Mouse (Mus musculus): ENCODE measurements around the gene Nova2. TPM values are rescaled to one million over a fixed set of nuclear protein-coding genes. Genes with fewer than 3 reads are reported as not detected.

The Nova2 gene
- polyA plus RNA-seq, 1 experiment from 2014 or later, result 14.9 TPM

- Histone ChIP-seq H3K9ac (peak within 1 kb of the TSS; percentile 81), H3K4me1 (replicated peaks) (peaks cover 42% of the 10 kb centered on the region), H3K36me3 (peaks cover 5% of the 10 kb centered on the region; the same call in 1 of the 2 replicates), H3K4me3 (peak within 1 kb of the TSS; percentile 56), H3K27me3 (peaks cover 18% of the 10 kb centered on the region), H3K27ac (peak within 1 kb of the TSS; percentile 94), H3K9me3 (no peaks in the 10 kb centered on the region), H3K4me2 (peak within 1 kb of the TSS; percentile 83)
- under 1% methylated on average over 37 of the region's 37 CpGs for WGBS
- peak; percentile 93 for ATAC-seq (ENCODE audit: low FRiP score)
Measured at GRCm38 (mm10) chr7:18990601-18991295, 65.1 kb downstream of the Nova2 start, which contains the start of gene Mypop. Gene Mypop (plus strand): TSS chr7:18991245.

GRCm38 (mm10) chr7:18991660-18992293 lies 66.1 kb downstream of the Nova2 start:
- H3K27ac ChIP-seq, result peak overlapping the region; percentile 94
- no peaks in the 10 kb centered on the region for H3K9me3 ChIP-seq
- ATAC-seq (ENCODE audit: low FRiP score), result peak; percentile 29
- H3K4me2 ChIP-seq, result peak overlapping the region; percentile 83
- H3K9ac ChIP-seq, result peak overlapping the region; percentile 81
- peaks cover 18% of the 10 kb centered on the region for H3K27me3 ChIP-seq
- H3K36me3 ChIP-seq, result peaks cover 15% of the 10 kb centered on the region
- H3K4me1 ChIP-seq (replicated peaks), result peaks cover 42% of the 10 kb centered on the region
- H3K4me3 ChIP-seq, result peak overlapping the region; percentile 56
- under 1% methylated on average over 59 of the region's 59 CpGs for WGBS

- ATAC-seq (ENCODE audit: low FRiP score), result no peak
- H3K4me2 ChIP-seq, result peak overlapping the region; percentile 83
- peak overlapping the region; percentile 56 for H3K4me3 ChIP-seq
- H3K36me3 ChIP-seq, result peaks cover 15% of the 10 kb centered on the region
- H3K27me3 ChIP-seq, result peaks cover 18% of the 10 kb centered on the region
- H3K27ac ChIP-seq, result peak overlapping the region; percentile 94; the same call in 1 of the 2 replicates
- WGBS, result 2% methylated on average over 31 of the region's 31 CpGs
- H3K9me3 ChIP-seq, result no peaks in the 10 kb centered on the region
- peak overlapping the region; percentile 81 for H3K9ac ChIP-seq
- H3K4me1 ChIP-seq (replicated peaks), result peaks cover 42% of the 10 kb centered on the region
Measured at GRCm38 (mm10) chr7:18992294-18992675, 66.6 kb downstream of the Nova2 start.

GRCm38 (mm10) chr7:18993036-18993435 lies 67.3 kb downstream of the Nova2 start:
- Histone ChIP-seq H3K4me2 (peak overlapping the region; percentile 83), H3K27ac (no peak overlapping the region), H3K4me3 (peak overlapping the region; percentile 56), H3K36me3 (peaks cover 15% of the 10 kb centered on the region), H3K9me3 (no peaks in the 10 kb centered on the region), H3K27me3 (peaks cover 15% of the 10 kb centered on the region), H3K4me1 (replicated peaks) (peaks cover 42% of the 10 kb centered on the region), H3K9ac (peak overlapping the region; percentile 81)
- no peak for ATAC-seq (ENCODE audit: low FRiP score)
- 93% methylated on average over 5 of the region's 5 CpGs for WGBS

- no peak overlapping the region for H3K27ac ChIP-seq
- peaks cover 17% of the 10 kb centered on the region for H3K36me3 ChIP-seq
- no peak overlapping the region for H3K4me2 ChIP-seq
- 35% methylated on average over 9 of the region's 9 CpGs for WGBS
- no peak overlapping the region for H3K4me3 ChIP-seq
- no peak for ATAC-seq (ENCODE audit: low FRiP score)
- H3K9ac ChIP-seq, result peak overlapping the region; percentile 36; the same call in 1 of the 2 replicates
- H3K4me1 ChIP-seq (replicated peaks), result peaks cover 36% of the 10 kb centered on the region
- H3K27me3 ChIP-seq, result peaks cover under 1% of the 10 kb centered on the region
- no peaks in the 10 kb centered on the region for H3K9me3 ChIP-seq
Measured at GRCm38 (mm10) chr7:18998835-18999234, 73.1 kb downstream of the Nova2 start.

GRCm38 (mm10) chr7:19000421-19000820 lies 74.7 kb downstream of the Nova2 start:
- H3K4me2 ChIP-seq, result peak overlapping the region; percentile 52
- H3K4me1 ChIP-seq (replicated peaks), result peaks cover 37% of the 10 kb centered on the region
- WGBS, result 56% methylated on average over 10 of the region's 10 CpGs
- H3K36me3 ChIP-seq, result peaks cover 19% of the 10 kb centered on the region
- H3K27me3 ChIP-seq, result no peaks in the 10 kb centered on the region
- H3K9me3 ChIP-seq, result no peaks in the 10 kb centered on the region
- H3K27ac ChIP-seq, result no peak overlapping the region
- H3K9ac ChIP-seq, result peak overlapping the region; percentile 70
- H3K4me3 ChIP-seq, result peak overlapping the region; percentile 33
- ATAC-seq (ENCODE audit: low FRiP score), result no peak

- H3K4me3 ChIP-seq, result peak overlapping the region; percentile 33
- H3K4me1 ChIP-seq (replicated peaks), result peaks cover 45% of the 10 kb centered on the region
- no peak for ATAC-seq (ENCODE audit: low FRiP score)
- peaks cover 19% of the 10 kb centered on the region for H3K36me3 ChIP-seq
- no peaks in the 10 kb centered on the region for H3K9me3 ChIP-seq
- 45% methylated on average over 17 of the region's 18 CpGs for WGBS
- peak overlapping the region; percentile 70 for H3K9ac ChIP-seq
- H3K4me2 ChIP-seq, result peak overlapping the region; percentile 52
- H3K27me3 ChIP-seq, result no peaks in the 10 kb centered on the region
- no peak overlapping the region for H3K27ac ChIP-seq
Measured at GRCm38 (mm10) chr7:19001066-19001806, 75.5 kb downstream of the Nova2 start.

- peaks cover 17% of the 10 kb centered on the region for H3K36me3 ChIP-seq
- WGBS, result 80% methylated on average over 3 of the region's 3 CpGs
- no peaks in the 10 kb centered on the region for H3K27me3 ChIP-seq
- no peak for ATAC-seq (ENCODE audit: low FRiP score)
- peaks cover 49% of the 10 kb centered on the region for H3K4me1 ChIP-seq (replicated peaks)
- 0 out of 2 replicates have a peak overlapping the region, but pooled peaks have one; percentile 70 for H3K9ac ChIP-seq
- H3K27ac ChIP-seq, result peak overlapping the region; percentile 19; the same call in 1 of the 2 replicates
- H3K4me2 ChIP-seq, result 0 out of 2 replicates have a peak overlapping the region, but pooled peaks have one; percentile 65
- H3K9me3 ChIP-seq, result no peaks in the 10 kb centered on the region
- no peak overlapping the region for H3K4me3 ChIP-seq
Measured at GRCm38 (mm10) chr7:19001807-19002085, 76.1 kb downstream of the Nova2 start.

GRCm38 (mm10) chr7:19002115-19002514 lies 76.4 kb downstream of the Nova2 start:
- H3K9ac ChIP-seq, result peak overlapping the region; percentile 78
- H3K4me1 ChIP-seq (replicated peaks), result peaks cover 53% of the 10 kb centered on the region
- 53% methylated on average over 4 of the region's 4 CpGs for WGBS
- peak overlapping the region; percentile 65 for H3K4me2 ChIP-seq
- no peaks in the 10 kb centered on the region for H3K9me3 ChIP-seq
- no peaks in the 10 kb centered on the region for H3K27me3 ChIP-seq
- peaks cover 21% of the 10 kb centered on the region for H3K36me3 ChIP-seq
- H3K4me3 ChIP-seq, result peak overlapping the region; percentile 41
- no peak for ATAC-seq (ENCODE audit: low FRiP score)
- peak overlapping the region; percentile 75 for H3K27ac ChIP-seq

- 4% methylated on average over 17 of the region's 17 CpGs for WGBS
- H3K4me1 ChIP-seq (replicated peaks), result peaks cover 60% of the 10 kb centered on the region
Measured at GRCm38 (mm10) chr7:19002848-19003498, 77.3 kb downstream of the Nova2 start.

GRCm38 (mm10) chr7:19003902-19004630 lies 78.4 kb downstream of the Nova2 start, which contains the start of gene Irf2bp1:
Gene Irf2bp1 (plus strand): TSS chr7:19004044.
- H3K9ac ChIP-seq, result peak within 1 kb of the TSS; percentile 97
- H3K27me3 ChIP-seq, result no peaks in the 10 kb centered on the region
- peak within 1 kb of the TSS; percentile 91 for H3K4me3 ChIP-seq
- WGBS, result under 1% methylated on average over 66 of the region's 90 CpGs
- peaks cover 60% of the 10 kb centered on the region for H3K4me1 ChIP-seq (replicated peaks)
- H3K27ac ChIP-seq, result peak within 1 kb of the TSS; percentile 94
- H3K36me3 ChIP-seq, result peaks cover 29% of the 10 kb centered on the region
- no peaks in the 10 kb centered on the region for H3K9me3 ChIP-seq
- peak; percentile 59 for ATAC-seq (ENCODE audit: low FRiP score)
- H3K4me2 ChIP-seq, result peak within 1 kb of the TSS; percentile 100

More at GRCm38 (mm10) chr7:19002848-19003498, 77.3 kb downstream of the Nova2 start:
- Histone ChIP-seq H3K27ac (peak overlapping the region; percentile 75), H3K36me3 (peaks cover 29% of the 10 kb centered on the region), H3K9me3 (no peaks in the 10 kb centered on the region), H3K9ac (peak overlapping the region; percentile 78), H3K27me3 (no peaks in the 10 kb centered on the region), H3K4me3 (peak overlapping the region; percentile 41), H3K4me2 (peak overlapping the region; percentile 65)
- ATAC-seq (ENCODE audit: low FRiP score), result peak; percentile 50

Data from hindbrain, embryonic 13.5 days (tissue).